Mouse (Mus musculus): ENCODE data around the gene Morn3.
A peak's percentile ranks its signal among the peaks of the same experiment; 100 is the strongest.

GRCm38 (mm10) chr5:122989551-122990330 lies 57.1 kb downstream of the Morn3 start, which contains the start of gene Kdm2b:
- TF ChIP-seq POLR2A (IDR thresholded peaks at IDR 0.05; ENCODE audit: low read depth, low read length) (no peak), RAD21 (IDR thresholded peaks at IDR 0.05; ENCODE audit: low read depth, low read length) (no peak), MAFK (IDR thresholded peaks at IDR 0.05; ENCODE audit: insufficient replicate concordance, low read length) (no peak), CTCF (conservative IDR thresholded peaks at IDR 0.05 in 1 of 2, IDR thresholded peaks at IDR 0.05 in 1 of 2; ENCODE audit: low read depth in 2 of 2, low read length in 2 of 2) (no peak), ZKSCAN1 (IDR thresholded peaks at IDR 0.05; ENCODE audit: borderline replicate concordance, low read depth, low read length) (no peak), ETS1 (conservative IDR thresholded peaks at IDR 0.05; ENCODE audit: low read depth, low read length) (peak; percentile 16; the same call in 1 of the 2 replicates), E2F4 (IDR thresholded peaks at IDR 0.05; ENCODE audit: insufficient replicate concordance, low read depth, low read length) (0 out of 2 replicates have a peak, but pooled peaks have one; percentile 16), USF2 (conservative IDR thresholded peaks at IDR 0.05; ENCODE audit: low read depth, low read length) (no peak), ELF1 (IDR thresholded peaks at IDR 0.05; ENCODE audit: low read depth, low read length) (peak; percentile 72), EP300 (IDR thresholded peaks at IDR 0.05; ENCODE audit: low read length) (no peak), UBTF (IDR thresholded peaks at IDR 0.05; ENCODE audit: low read depth, low read length) (no peak), MXI1 (IDR thresholded peaks at IDR 0.05; ENCODE audit: low read depth, low read length) (no peak), MYC (IDR thresholded peaks at IDR 0.05; ENCODE audit: low read depth, low read length) (no peak)
